22 mouse cellular contexts compared by ENCODE assay signal in the genomic region with DNA sequence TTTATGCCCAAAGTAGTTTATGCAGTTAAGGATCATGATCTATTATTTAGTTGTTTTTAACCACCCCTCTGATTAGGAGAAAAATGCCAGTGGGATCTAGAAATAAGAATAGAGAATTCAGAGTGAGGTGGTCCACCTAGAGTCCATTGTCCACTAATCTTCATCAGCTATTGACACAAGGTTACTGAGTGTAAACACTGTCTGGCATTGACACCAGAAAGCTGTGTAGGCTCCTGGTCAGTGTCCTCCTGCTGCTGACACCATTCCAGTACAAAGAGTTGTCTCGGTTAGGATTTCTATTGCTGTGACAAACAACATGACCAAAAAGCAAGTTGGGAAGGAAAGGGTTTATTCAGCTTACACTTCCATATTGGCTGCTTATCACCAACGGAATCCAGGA.
DNase-seq lines count a peak whose midpoint lies in the region; ATAC-seq and TF ChIP-seq lines count a peak whose summit lies in the region.
"Had no signal": no experiment of that assay in that cellular context is flagged by ENCODE, and none has a peak within 500 bp of the region (broad histone marks: within the 10 kb centered on the region; RNA-seq: fewer than 3 reads in every experiment).

No protein-coding gene starts in this region.

- DNase-seq in liver, adult 2 months (ENCODE audit: extremely low read depth, low read depth, low spot score), result peak; percentile 15
- no peak for DNase-seq in liver, embryonic 11.5 days (ENCODE audit: low spot score)
- DNase-seq in liver, result no peak
- DNase-seq in liver, postnatal 0 days, result no peak
- DNase-seq in left cerebral cortex, adult 11 months (ENCODE audit: low spot score), result no peak
- DNase-seq: adrenal gland, adult 2 months; adrenal gland, adult 8-10 months; adrenal gland, postnatal 10 days; adrenal gland, postnatal 14 days; adrenal gland, postnatal 25 days; adrenal gland, postnatal 36 days; B cell, adult 2 months; cerebellum, adult 11 months; cerebellum, adult 11-12 months had no signal

- H3K79me2 ChIP-seq in liver, adult 2 months (ENCODE audit: control insufficient read depth, insufficient read depth, low read length), result no peaks in the 10 kb centered on the region

- TF ChIP-seq EP300 in liver, postnatal 0 days (IDR thresholded peaks at IDR 0.05; ENCODE audit: low read depth), result no peak

- TF ChIP-seq CTCF in liver, adult 2 months (IDR thresholded peaks at IDR 0.05; ENCODE audit: low read depth, low read length), result no peak
- no peak for TF ChIP-seq CTCF in liver, postnatal 0 days (IDR thresholded peaks at IDR 0.05; ENCODE audit: low read depth)

- no peak overlapping the region for H3K27ac ChIP-seq in liver, adult 2 months (replicated peaks; ENCODE audit: insufficient read depth, low read depth, low read length)
- H3K27ac ChIP-seq in liver, embryonic 11.5 days (ENCODE audit: low read depth, low read length), result no peak overlapping the region
- no peak overlapping the region for H3K27ac ChIP-seq in liver, embryonic 15.5 days (replicated peaks)
- H3K27ac ChIP-seq in liver, embryonic 12.5 days, result no peak overlapping the region
- no peak overlapping the region for H3K27ac ChIP-seq in liver, embryonic 16.5 days (ENCODE audit: low read length)
- H3K27ac ChIP-seq in liver, postnatal 0 days (ENCODE audit: low read depth), result 0 out of 2 replicates have a peak overlapping the region, but pooled peaks have one; percentile 18

- H3K9ac ChIP-seq in liver, adult 2 months (ENCODE audit: low read depth, low read length), result no peak overlapping the region
- H3K9ac ChIP-seq in liver, embryonic 11.5 days (ENCODE audit: low read depth, low read length), result no peak overlapping the region
- H3K9ac ChIP-seq in liver, embryonic 15.5 days, result no peak overlapping the region
- H3K9ac ChIP-seq in liver, embryonic 12.5 days, result no peak overlapping the region
- H3K9ac ChIP-seq in liver, embryonic 16.5 days (ENCODE audit: low read depth, low read length), result no peak overlapping the region
- H3K9ac ChIP-seq in liver, postnatal 0 days (replicated peaks), result no peak overlapping the region

- no peak for TF ChIP-seq POLR2A in liver, adult 2 months (IDR thresholded peaks at IDR 0.05; ENCODE audit: extremely low read depth, insufficient read depth, low read length)

- H3K9me3 ChIP-seq in liver, embryonic 11.5 days (ENCODE audit: control insufficient read depth, low read length), result no peaks in the 10 kb centered on the region
- H3K9me3 ChIP-seq in liver, embryonic 15.5 days (replicated peaks), result no peaks in the 10 kb centered on the region
- no peaks in the 10 kb centered on the region for H3K9me3 ChIP-seq in liver, embryonic 12.5 days (replicated peaks)
- H3K9me3 ChIP-seq in liver, embryonic 16.5 days (replicated peaks; ENCODE audit: control insufficient read depth, low read length), result no peaks in the 10 kb centered on the region
- no peaks in the 10 kb centered on the region for H3K9me3 ChIP-seq in liver, postnatal 0 days (ENCODE audit: low read length)
- H3K9me3 ChIP-seq: G1E had no signal

- WGBS in liver, adult 2 months, result 12% methylated on average over 2 of the region's 2 CpGs
- WGBS in liver, embryonic 11.5 days, result 66% methylated on average over 2 of the region's 2 CpGs
- WGBS in liver, embryonic 15.5 days (ENCODE audit: insufficient replicate concordance), result 43% methylated on average over 2 of the region's 2 CpGs
- WGBS in liver, embryonic 12.5 days (ENCODE audit: insufficient replicate concordance), result 49% methylated on average over 2 of the region's 2 CpGs
- 51% methylated on average over 2 of the region's 2 CpGs for WGBS in liver, embryonic 16.5 days (ENCODE audit: insufficient replicate concordance)
- 61% methylated on average over 2 of the region's 2 CpGs for WGBS in liver, postnatal 0 days (ENCODE audit: insufficient replicate concordance)

- H3K27me3 ChIP-seq in liver, adult 2 months (ENCODE audit: control insufficient read depth, insufficient read depth, low read length), result no peaks in the 10 kb centered on the region
- H3K27me3 ChIP-seq in liver, embryonic 11.5 days (replicated peaks; ENCODE audit: control insufficient read depth, insufficient read depth, low read length), result no peaks in the 10 kb centered on the region
- H3K27me3 ChIP-seq in liver, embryonic 15.5 days, result no peaks in the 10 kb centered on the region
- H3K27me3 ChIP-seq in liver, embryonic 12.5 days (replicated peaks), result no peaks in the 10 kb centered on the region
- H3K27me3 ChIP-seq in liver, embryonic 16.5 days (ENCODE audit: control insufficient read depth, insufficient read depth, low read depth, low read length), result no peaks in the 10 kb centered on the region
- no peaks in the 10 kb centered on the region for H3K27me3 ChIP-seq in liver, postnatal 0 days (ENCODE audit: insufficient read depth, low read length)
- H3K27me3 ChIP-seq: CH12.LX, Patski had no signal

- no peak overlapping the region for H3K4me2 ChIP-seq in liver, embryonic 11.5 days
- no peak overlapping the region for H3K4me2 ChIP-seq in liver, embryonic 15.5 days
- H3K4me2 ChIP-seq in liver, embryonic 12.5 days, result no peak overlapping the region
- no peak overlapping the region for H3K4me2 ChIP-seq in liver, embryonic 16.5 days (ENCODE audit: low read depth, low read length)
- no peak overlapping the region for H3K4me2 ChIP-seq in liver, postnatal 0 days (ENCODE audit: low read depth, low read length)

- H3K4me3 ChIP-seq in liver, adult 2 months (ENCODE audit: insufficient read depth, low read depth, low read length), result no peak overlapping the region
- no peak overlapping the region for H3K4me3 ChIP-seq in liver, embryonic 11.5 days (ENCODE audit: low read depth, low read length)
- no peak overlapping the region for H3K4me3 ChIP-seq in liver, embryonic 15.5 days (replicated peaks)
- no peak overlapping the region for H3K4me3 ChIP-seq in liver, embryonic 12.5 days
- no peak overlapping the region for H3K4me3 ChIP-seq in liver, embryonic 16.5 days (ENCODE audit: low read depth, low read length)
- H3K4me3 ChIP-seq in liver, postnatal 0 days (ENCODE audit: low read depth, low read length), result no peak overlapping the region

- no peaks in the 10 kb centered on the region for H3K4me1 ChIP-seq in liver, adult 2 months (ENCODE audit: control insufficient read depth, insufficient read depth, low read length)
- H3K4me1 ChIP-seq in liver, embryonic 11.5 days (replicated peaks; ENCODE audit: control insufficient read depth, insufficient read depth, low read length), result no peaks in the 10 kb centered on the region
- H3K4me1 ChIP-seq in liver, embryonic 15.5 days (replicated peaks), result peaks cover 5% of the 10 kb centered on the region; the same call in 1 of the 2 replicates
- no peaks in the 10 kb centered on the region for H3K4me1 ChIP-seq in liver, embryonic 12.5 days
- no peaks in the 10 kb centered on the region; the same call in 1 of the 2 replicates for H3K4me1 ChIP-seq in liver, embryonic 16.5 days (ENCODE audit: control insufficient read depth, low read depth, low read length)
- 0 out of 2 replicates have a peak, but pooled peaks cover 3% of the 10 kb centered on the region for H3K4me1 ChIP-seq in liver, postnatal 0 days (ENCODE audit: insufficient read depth)

- no peak for ATAC-seq in liver, embryonic 11.5 days (replicated peaks; ENCODE audit: low FRiP score)
- peak; percentile 57 for ATAC-seq in liver, embryonic 15.5 days (ENCODE audit: insufficient read depth)
- ATAC-seq in liver, embryonic 12.5 days, result no peak
- peak; percentile 84 for ATAC-seq in liver, embryonic 16.5 days (ENCODE audit: low read depth)
- ATAC-seq in liver, postnatal 0 days, result peak; percentile 66; the same call in 1 of the 2 replicates
- ATAC-seq: activated CD4-positive, CD25-positive, alpha-beta regulatory T cell, adult 4 months; CD4-positive, CD25-positive, alpha-beta regulatory T cell, adult 4 months; Patski had no signal

- no peaks in the 10 kb centered on the region for H3K36me3 ChIP-seq in liver, adult 2 months (ENCODE audit: control insufficient read depth, insufficient read depth, low read length)
- H3K36me3 ChIP-seq in liver, embryonic 11.5 days (ENCODE audit: control insufficient read depth, insufficient read depth, low read length), result no peaks in the 10 kb centered on the region
- no peaks in the 10 kb centered on the region for H3K36me3 ChIP-seq in liver, embryonic 15.5 days (replicated peaks)
- no peaks in the 10 kb centered on the region for H3K36me3 ChIP-seq in liver, embryonic 12.5 days
- no peaks in the 10 kb centered on the region for H3K36me3 ChIP-seq in liver, embryonic 16.5 days (ENCODE audit: control insufficient read depth, insufficient read depth)
- no peaks in the 10 kb centered on the region for H3K36me3 ChIP-seq in liver, postnatal 0 days (replicated peaks; ENCODE audit: insufficient read depth, low read length)
- H3K36me3 ChIP-seq: G1E had no signal

Comparison
In these comparisons a context has a peak if more than half of its experiments do, and no peak if none do; other contexts are left out.
1. ATAC-seq: peak in liver, embryonic 15.5 days (single experiment), liver, embryonic 16.5 days (single experiment) and liver, postnatal 0 days (single experiment); none in liver, embryonic 11.5 days (single experiment) and liver, embryonic 12.5 days (single experiment).